Mouse (Mus musculus): ENCODE measurements at regions not wholly inside any gene's neighbourhood (a gene's known extent, or its start where the extent isn't known, plus 50 kb on each side); places are given as distances from the start of the nearest gene placed in this dataset.

DNA sequence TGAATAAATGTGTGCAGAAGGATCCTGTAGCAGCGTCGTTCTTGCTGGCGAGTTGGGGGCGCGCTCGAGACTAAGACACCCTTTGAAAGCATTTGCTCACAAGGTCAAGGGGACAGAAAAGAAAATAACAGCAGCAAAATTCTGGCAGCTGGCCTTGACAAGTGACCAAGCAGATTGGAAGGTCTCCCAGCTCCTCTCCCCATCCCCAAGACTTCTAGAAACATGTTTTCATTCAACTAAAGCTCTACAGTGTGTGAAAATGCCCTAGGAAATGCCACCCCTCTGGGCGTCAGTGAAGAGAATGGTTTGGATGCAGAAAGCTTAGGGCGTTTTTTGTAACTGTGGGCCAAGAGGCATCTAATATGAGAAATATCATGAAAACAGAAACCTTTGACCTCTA, 272.7 kb downstream of the Tbc1d1 start:
- Histone ChIP-seq H3K27ac (ENCODE audit: insufficient read depth, low read length) (no peak overlapping the region), H3K4me1 (ENCODE audit: control insufficient read depth, insufficient read depth, low read length) (no peaks in the 10 kb centered on the region), H3K4me3 (ENCODE audit: insufficient read depth, low read length) (no peak overlapping the region)
- no peak for TF ChIP-seq POLR2A (IDR thresholded peaks at IDR 0.05; ENCODE audit: extremely low read depth, insufficient read depth, low read length)
- TF ChIP-seq CTCF (IDR thresholded peaks at IDR 0.05; ENCODE audit: extremely low read depth, insufficient read depth, low read length), result no peak

GRCm38 (mm10) chr5:64430501-64430900, 274.4 kb downstream of the Tbc1d1 start:
- Histone ChIP-seq H3K4me1 (ENCODE audit: control insufficient read depth, insufficient read depth, low read length) (no peaks in the 10 kb centered on the region), H3K4me3 (ENCODE audit: insufficient read depth, low read length) (no peak overlapping the region), H3K27ac (ENCODE audit: insufficient read depth, low read length) (no peak overlapping the region)
- TF ChIP-seq POLR2A (IDR thresholded peaks at IDR 0.05; ENCODE audit: extremely low read depth, insufficient read depth, low read length) (no peak), CTCF (IDR thresholded peaks at IDR 0.05; ENCODE audit: extremely low read depth, insufficient read depth, low read length) (no peak)

GRCm38 (mm10) chr5:64431624-64432023, 275.5 kb downstream of the Tbc1d1 start:
- TF ChIP-seq POLR2A (IDR thresholded peaks at IDR 0.05; ENCODE audit: extremely low read depth, insufficient read depth, low read length), result no peak
- no peak for TF ChIP-seq CTCF (IDR thresholded peaks at IDR 0.05; ENCODE audit: extremely low read depth, insufficient read depth, low read length)
- Histone ChIP-seq H3K4me1 (ENCODE audit: control insufficient read depth, insufficient read depth, low read length) (no peaks in the 10 kb centered on the region), H3K4me3 (ENCODE audit: insufficient read depth, low read length) (no peak overlapping the region), H3K27ac (ENCODE audit: insufficient read depth, low read length) (no peak overlapping the region)

- H3K4me3 ChIP-seq (ENCODE audit: insufficient read depth, low read length), result no peak overlapping the region
- H3K27ac ChIP-seq (ENCODE audit: insufficient read depth, low read length), result no peak overlapping the region
- no peaks in the 10 kb centered on the region for H3K4me1 ChIP-seq (ENCODE audit: control insufficient read depth, insufficient read depth, low read length)
- no peak for TF ChIP-seq POLR2A (IDR thresholded peaks at IDR 0.05; ENCODE audit: extremely low read depth, insufficient read depth, low read length)
- no peak for TF ChIP-seq CTCF (IDR thresholded peaks at IDR 0.05; ENCODE audit: extremely low read depth, insufficient read depth, low read length)
Observed at GRCm38 (mm10) chr5:64433786-64434185, 277.7 kb downstream of the Tbc1d1 start.

- TF ChIP-seq CTCF (IDR thresholded peaks at IDR 0.05; ENCODE audit: extremely low read depth, insufficient read depth, low read length), result no peak
- no peak for TF ChIP-seq POLR2A (IDR thresholded peaks at IDR 0.05; ENCODE audit: extremely low read depth, insufficient read depth, low read length)
- no peaks in the 10 kb centered on the region for H3K4me1 ChIP-seq (ENCODE audit: control insufficient read depth, insufficient read depth, low read length)
- no peak overlapping the region for H3K27ac ChIP-seq (ENCODE audit: insufficient read depth, low read length)
- H3K4me3 ChIP-seq (ENCODE audit: insufficient read depth, low read length), result no peak overlapping the region
Observed at GRCm38 (mm10) chr5:64435491-64435890, 279.4 kb downstream of the Tbc1d1 start.

GRCm38 (mm10) chr5:64435958-64436357, 279.9 kb downstream of the Tbc1d1 start:
- no peak for TF ChIP-seq POLR2A (IDR thresholded peaks at IDR 0.05; ENCODE audit: extremely low read depth, insufficient read depth, low read length)
- TF ChIP-seq CTCF (IDR thresholded peaks at IDR 0.05; ENCODE audit: extremely low read depth, insufficient read depth, low read length), result no peak
- Histone ChIP-seq H3K4me3 (ENCODE audit: insufficient read depth, low read length) (no peak overlapping the region), H3K4me1 (ENCODE audit: control insufficient read depth, insufficient read depth, low read length) (no peaks in the 10 kb centered on the region), H3K27ac (ENCODE audit: insufficient read depth, low read length) (no peak overlapping the region)

GRCm38 (mm10) chr5:64437720-64438119, 281.6 kb downstream of the Tbc1d1 start:
- no peaks in the 10 kb centered on the region for H3K4me1 ChIP-seq (ENCODE audit: control insufficient read depth, insufficient read depth, low read length)
- H3K27ac ChIP-seq (ENCODE audit: insufficient read depth, low read length), result no peak overlapping the region
- H3K4me3 ChIP-seq (ENCODE audit: insufficient read depth, low read length), result no peak overlapping the region
- TF ChIP-seq POLR2A (IDR thresholded peaks at IDR 0.05; ENCODE audit: extremely low read depth, insufficient read depth, low read length) (no peak), CTCF (IDR thresholded peaks at IDR 0.05; ENCODE audit: extremely low read depth, insufficient read depth, low read length) (no peak)

GRCm38 (mm10) chr5:64438446-64439134, 282.5 kb downstream of the Tbc1d1 start:
- Histone ChIP-seq H3K4me1 (ENCODE audit: control insufficient read depth, insufficient read depth, low read length) (no peaks in the 10 kb centered on the region), H3K27ac (ENCODE audit: insufficient read depth, low read length) (no peak overlapping the region), H3K4me3 (ENCODE audit: insufficient read depth, low read length) (no peak overlapping the region)
- TF ChIP-seq POLR2A (IDR thresholded peaks at IDR 0.05; ENCODE audit: extremely low read depth, insufficient read depth, low read length), result no peak
- TF ChIP-seq CTCF (IDR thresholded peaks at IDR 0.05; ENCODE audit: extremely low read depth, insufficient read depth, low read length), result no peak

- TF ChIP-seq CTCF (IDR thresholded peaks at IDR 0.05; ENCODE audit: extremely low read depth, insufficient read depth, low read length) (no peak), POLR2A (IDR thresholded peaks at IDR 0.05; ENCODE audit: extremely low read depth, insufficient read depth, low read length) (no peak)
- Histone ChIP-seq H3K27ac (ENCODE audit: insufficient read depth, low read length) (no peak overlapping the region), H3K4me3 (ENCODE audit: insufficient read depth, low read length) (no peak overlapping the region), H3K4me1 (ENCODE audit: control insufficient read depth, insufficient read depth, low read length) (no peaks in the 10 kb centered on the region)
Observed at GRCm38 (mm10) chr5:64447847-64448246, 291.7 kb downstream of the Tbc1d1 start.

DNA sequence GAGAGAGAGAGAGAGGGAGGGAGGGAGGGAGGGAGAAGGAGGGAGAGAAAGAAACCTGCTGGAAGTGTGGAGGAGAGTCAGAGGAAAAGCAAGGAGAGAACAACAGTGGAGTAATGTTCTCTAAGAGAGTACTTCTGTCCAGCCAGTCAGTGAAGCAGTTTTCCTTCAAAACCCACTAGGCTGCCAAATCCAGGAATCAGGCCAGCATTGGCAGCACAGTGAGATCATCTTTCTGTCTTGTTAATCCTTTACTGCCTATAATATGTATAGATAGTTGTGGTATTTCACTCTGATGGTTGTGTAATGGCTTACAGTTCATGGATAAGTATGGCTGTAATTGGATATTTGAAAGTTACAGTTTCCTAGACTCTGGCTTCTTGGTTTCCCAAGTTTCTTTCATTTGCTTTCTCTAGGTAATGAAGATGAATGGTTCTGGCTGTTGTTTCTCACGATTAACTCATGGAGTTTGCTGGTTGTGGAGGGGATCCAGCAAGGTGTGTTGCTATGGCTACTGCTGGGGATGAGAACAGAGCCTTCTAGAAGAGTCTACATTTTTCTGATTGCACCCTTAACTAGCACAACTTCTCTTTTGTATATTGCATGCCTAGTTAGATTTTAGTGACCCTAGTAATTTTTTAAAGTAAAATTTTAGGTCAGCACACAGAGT, 296.7 kb downstream of the Tbc1d1 start:
- Histone ChIP-seq H3K4me1 (ENCODE audit: control insufficient read depth, insufficient read depth, low read length) (no peaks in the 10 kb centered on the region), H3K27ac (ENCODE audit: insufficient read depth, low read length) (no peak overlapping the region), H3K4me3 (ENCODE audit: insufficient read depth, low read length) (no peak overlapping the region)
- TF ChIP-seq POLR2A (IDR thresholded peaks at IDR 0.05; ENCODE audit: extremely low read depth, insufficient read depth, low read length), result no peak
- TF ChIP-seq CTCF (IDR thresholded peaks at IDR 0.05; ENCODE audit: extremely low read depth, insufficient read depth, low read length), result no peak
